Mouse (Mus musculus) CH12.LX (cell line): ENCODE results near the gene 1700017B05Rik. TPM values are rescaled to one million over a fixed set of nuclear protein-coding genes. Genes with fewer than 3 reads are reported as not detected.

Experiments used
- DNase-seq: peaks from one replicate; pipeline ENCODE4 v3.0.0-alpha.2; 2013; ENCODE audit errors: extremely low read depth
- H3K27ac ChIP-seq: 2 replicates; pipeline ENCODE4 v1.5.1; 2012; ENCODE audit warnings: low read depth, mild to moderate bottlenecking, control low read depth, moderate library complexity; ENCODE audit not compliant: insufficient read depth
- H3K27me3 ChIP-seq: replicated peaks from 2 replicates; pipeline ENCODE3; 2012; ENCODE audit warnings: inconsistent platforms
- H3K36me3 ChIP-seq, 2 experiments: replicated peaks in 1 of 2; 2 replicates each; pipeline versions ENCODE3 to v1.6.1; 2012; ENCODE audit warnings: inconsistent platforms in 1 of 2, low read length in 1 of 2, mild to moderate bottlenecking in 1 of 2, mixed read lengths in 1 of 2, moderate library complexity in 1 of 2; ENCODE audit not compliant: control insufficient read depth in 1 of 2, insufficient read depth in 1 of 2
- H3K4me1 ChIP-seq, 2 experiments: 2 replicates each; pipeline ENCODE4 v1.6.1; 2012; ENCODE audit warnings: inconsistent platforms in 1 of 2, moderate library complexity in 1 of 2; ENCODE audit not compliant: insufficient read depth in 2 of 2, control insufficient read depth in 1 of 2
- H3K4me2 ChIP-seq: 2 replicates; pipeline ENCODE4 v1.6.1; 2012; ENCODE audit warnings: low read depth, mild to moderate bottlenecking, control low read depth; ENCODE audit not compliant: poor library complexity, insufficient read depth, severe bottlenecking
- H3K4me3 ChIP-seq, 3 experiments: fragments of 150-350 bp in 1 of 3; sonication (generic) in 1 of 3; replicated peaks in 1 of 3; 2 replicates each; pipeline versions ENCODE3 to v1.5.1; 2011 to 2012; ENCODE audit warnings: low read depth in 2 of 3, low read length in 2 of 3, mild to moderate bottlenecking in 2 of 3, moderate library complexity in 2 of 3, control low read depth in 1 of 3, improper control_type of control experiment in 1 of 3, inconsistent platforms in 1 of 3, mixed read lengths in 1 of 3; ENCODE audit not compliant: poor library complexity in 1 of 3
- H3K79me2 ChIP-seq: replicated peaks from 2 replicates; pipeline ENCODE4 v1.6.1; 2012; ENCODE audit warnings: mild to moderate bottlenecking, moderate library complexity; ENCODE audit not compliant: control insufficient read depth, poor library complexity, insufficient read depth, severe bottlenecking; ENCODE audit errors: extremely low read depth
- H3K9ac ChIP-seq: 2 replicates; pipeline ENCODE4 v1.6.1; 2012; ENCODE audit warnings: low read depth, mild to moderate bottlenecking, control low read depth, moderate library complexity; ENCODE audit not compliant: insufficient read depth
- H3K9me3 ChIP-seq: replicated peaks from 2 replicates; pipeline ENCODE3; 2012; ENCODE audit warnings: low read length, inconsistent platforms, mixed read lengths
- BHLHE40 ChIP-seq: IDR thresholded peaks from 2 replicates; pipeline ENCODE4 v1.6.1; 2011; ENCODE audit warnings: mild to moderate bottlenecking, low read depth, low read length, improper control_type of control experiment
- CHD1 ChIP-seq: IDR thresholded peaks from 2 replicates; pipeline ENCODE4 v1.6.1; 2012; ENCODE audit warnings: low read depth, low read length, improper control_type of control experiment, inconsistent platforms
- CHD2 ChIP-seq: IDR thresholded peaks from 2 replicates; pipeline ENCODE4 v1.6.1; 2011; ENCODE audit warnings: low read length, improper control_type of control experiment
- ELF1 ChIP-seq: IDR thresholded peaks from 2 replicates; pipeline ENCODE4 v1.6.1; 2014; ENCODE audit warnings: low read depth, mild to moderate bottlenecking, inconsistent platforms, low read length, improper control_type of control experiment
- EP300 ChIP-seq: IDR thresholded peaks from 2 replicates; pipeline ENCODE4 v1.6.1; 2011; ENCODE audit warnings: low read length, improper control_type of control experiment
- ETS1 ChIP-seq: conservative IDR thresholded peaks from 2 replicates; pipeline ENCODE4 v1.6.1; 2012; ENCODE audit warnings: low read depth, mild to moderate bottlenecking, inconsistent platforms, low read length, improper control_type of control experiment, moderate library complexity
- HCFC1 ChIP-seq: IDR thresholded peaks from 2 replicates; pipeline ENCODE4 v1.6.1; 2012; ENCODE audit warnings: low read depth, mild to moderate bottlenecking, inconsistent platforms, low read length, improper control_type of control experiment
- IRF4 ChIP-seq: IDR thresholded peaks from 2 replicates; pipeline ENCODE4 v1.6.1; 2014; ENCODE audit warnings: low read depth, mild to moderate bottlenecking, inconsistent platforms, low read length, improper control_type of control experiment
- JUN ChIP-seq: IDR thresholded peaks from 2 replicates; pipeline ENCODE4 v1.6.1; 2011; ENCODE audit warnings: low read depth, mild to moderate bottlenecking, low read length, improper control_type of control experiment, moderate library complexity; ENCODE audit not compliant: insufficient read depth
- JUND ChIP-seq: conservative IDR thresholded peaks from 2 replicates; pipeline ENCODE4 v1.6.1; 2011; ENCODE audit warnings: low read depth, low read length, improper control_type of control experiment
- KAT2A ChIP-seq: IDR thresholded peaks from 2 replicates; pipeline ENCODE4 v1.6.1; 2012; ENCODE audit warnings: low read length, improper control_type of control experiment, inconsistent platforms; ENCODE audit not compliant: insufficient replicate concordance
- MAFK ChIP-seq: IDR thresholded peaks from 2 replicates; pipeline ENCODE4 v1.6.1; 2011; ENCODE audit warnings: low read length, improper control_type of control experiment; ENCODE audit not compliant: insufficient replicate concordance
- MAX ChIP-seq: IDR thresholded peaks from 2 replicates; pipeline ENCODE4 v1.6.1; 2011; ENCODE audit warnings: low read length, improper control_type of control experiment
- MEF2A ChIP-seq: IDR thresholded peaks from 2 replicates; pipeline ENCODE4 v1.6.1; 2014; ENCODE audit warnings: low read depth, mild to moderate bottlenecking, inconsistent platforms, low read length, improper control_type of control experiment, borderline replicate concordance
- MXI1 ChIP-seq: IDR thresholded peaks from 2 replicates; pipeline ENCODE4 v1.6.1; 2011; ENCODE audit warnings: mild to moderate bottlenecking, low read depth, low read length, improper control_type of control experiment
- NELFE ChIP-seq: IDR thresholded peaks from 2 replicates; pipeline ENCODE4 v1.6.1; 2011; ENCODE audit warnings: low read depth, low read length, improper control_type of control experiment
- NRF1 ChIP-seq: IDR thresholded peaks from 2 replicates; pipeline ENCODE4 v1.6.1; 2014; ENCODE audit warnings: low read depth, mild to moderate bottlenecking, inconsistent platforms, low read length, improper control_type of control experiment, moderate library complexity
- PAX5 ChIP-seq: IDR thresholded peaks from 2 replicates; pipeline ENCODE4 v1.6.1; 2012; ENCODE audit warnings: low read length, inconsistent platforms, mixed read lengths
- POLR2A ChIP-seq: IDR thresholded peaks from 2 replicates; pipeline ENCODE4 v1.6.1; 2011; ENCODE audit warnings: low read depth, mild to moderate bottlenecking, improper control_type of control experiment, low read length
- POLR2AphosphoS2 ChIP-seq: IDR thresholded peaks from 2 replicates; pipeline ENCODE4 v1.6.1; 2011; ENCODE audit warnings: low read depth, low read length, improper control_type of control experiment
- RAD21 ChIP-seq: IDR thresholded peaks from 2 replicates; pipeline ENCODE4 v1.6.1; 2011; ENCODE audit warnings: low read depth, mild to moderate bottlenecking, low read length, improper control_type of control experiment, moderate library complexity
- RCOR1 ChIP-seq: conservative IDR thresholded peaks from 2 replicates; pipeline ENCODE4 v1.6.1; 2012; ENCODE audit warnings: low read depth, mild to moderate bottlenecking, inconsistent platforms, low read length, improper control_type of control experiment
- SMC3 ChIP-seq: IDR thresholded peaks from 2 replicates; pipeline ENCODE4 v1.6.1; 2011; ENCODE audit warnings: low read depth, low read length, improper control_type of control experiment
- TBP ChIP-seq: conservative IDR thresholded peaks from 2 replicates; pipeline ENCODE4 v1.6.1; 2011; ENCODE audit warnings: low read depth, low read length, improper control_type of control experiment
- TCF12 ChIP-seq: IDR thresholded peaks from 2 replicates; pipeline ENCODE4 v1.6.1; 2014; ENCODE audit warnings: low read depth, mild to moderate bottlenecking, inconsistent platforms, low read length, improper control_type of control experiment
- USF1 ChIP-seq: IDR thresholded peaks from 2 replicates; pipeline ENCODE4 v1.6.1; 2014; ENCODE audit warnings: low read depth, mild to moderate bottlenecking, inconsistent platforms, low read length, improper control_type of control experiment
- USF2 ChIP-seq: conservative IDR thresholded peaks from 2 replicates; pipeline ENCODE4 v1.6.1; 2011; ENCODE audit warnings: low read depth, low read length, improper control_type of control experiment
- ZC3H11A ChIP-seq: IDR thresholded peaks from 2 replicates; pipeline ENCODE4 v1.6.1; 2012; ENCODE audit warnings: low read depth, mild to moderate bottlenecking, inconsistent platforms, low read length, improper control_type of control experiment
- ZKSCAN1 ChIP-seq: IDR thresholded peaks from 2 replicates; pipeline ENCODE4 v1.6.1; 2012; ENCODE audit warnings: low read depth, inconsistent platforms, low read length, improper control_type of control experiment, borderline replicate concordance
- ZMIZ1 ChIP-seq: IDR thresholded peaks from 2 replicates; pipeline ENCODE4 v1.6.1; 2012; ENCODE audit warnings: low read depth, mild to moderate bottlenecking, inconsistent platforms, low read length, improper control_type of control experiment
- dilution Hi-C: fragments of 300-500 bp; cut with MboI; formaldehyde crosslinking; loops from 2 replicates; pipeline ENCODE4 v1.14.3; 2020; ENCODE audit warnings: low sequenced_read_pairs; ENCODE audit not compliant: extremely low pct_unique_long_range_greater_than_20kb, extremely low pct_ligation_motif_present
- in situ Hi-C: fragments of 300-500 bp; cut with MboI; formaldehyde crosslinking; loops from 3 replicates; pipeline ENCODE4 v1.14.3; 2019; ENCODE audit warnings: low sequenced_read_pairs, low pct_ligation_motif_present, low pct_unique_long_range_greater_than_20kb, mixed read lengths
- polyA plus RNA-seq: library from polyadenylated mRNA; unstranded; fragments of >175 nt; gene quantifications from 2 replicates; pipeline ENCODE4 v1.2.1, GENCODE M21; 2012; ENCODE audit warnings: low read depth; ENCODE audit not compliant: insufficient read length
- total RNA-seq, 2 experiments: library from RNA; depleted of rRNA; stranded (reverse); fragments of 300-350 nt in 1 of 2; fragments of >200 nt in 1 of 2; gene quantifications; 2 replicates each; pipeline ENCODE4 v1.2.3; 2012 to 2014

1700017B05Rik gene
- total and polyA plus RNA-seq, 3 experiments, result 26.4 to 56.0 (median 38.6) TPM

DNA sequence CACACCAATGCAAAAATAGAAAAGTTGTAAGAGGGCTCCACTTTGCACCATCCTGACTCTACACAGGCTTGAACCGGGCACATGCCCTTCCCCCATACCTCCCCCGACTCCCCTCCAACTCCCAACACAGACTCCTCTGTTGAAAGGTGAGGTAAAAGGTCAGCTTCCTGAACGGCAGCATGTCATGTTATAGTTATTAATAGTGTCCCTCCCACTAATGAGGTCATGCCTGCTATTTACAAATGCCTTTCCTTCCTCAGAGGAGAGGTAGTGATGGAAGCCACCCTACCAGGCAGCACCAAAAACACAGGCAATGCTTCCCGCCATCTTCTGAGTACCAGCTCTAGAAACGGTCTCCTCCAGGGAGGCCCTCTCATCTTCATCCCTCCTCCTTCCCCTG, 2.7 kb upstream of the 1700017B05Rik start:
- Histone ChIP-seq H3K4me1 (peaks cover 23 to 66% of the 10 kb centered on the region in 2 experiments), H3K79me2 (peaks cover 22% of the 10 kb centered on the region), H3K27ac (no peak overlapping the region), H3K4me2 (no peak overlapping the region), H3K27me3 (no peaks in the 10 kb centered on the region), H3K9ac (no peak overlapping the region), H3K9me3 (no peaks in the 10 kb centered on the region), H3K36me3 (peaks cover 0 to 2% of the 10 kb centered on the region in 2 experiments), H3K4me3 (no peak overlapping the region)
- dilution Hi-C loops (no loop called here), in situ Hi-C loops (no loop called here)
- TF ChIP-seq NELFE (no peak), BHLHE40 (no peak), JUND (no peak), PAX5 (no peak), MAFK (no peak), RCOR1 (no peak), MXI1 (no peak), JUN (no peak), SMC3 (no peak), ZC3H11A (no peak), RAD21 (no peak), POLR2AphosphoS2 (no peak), TCF12 (no peak), TBP (no peak), ELF1 (no peak), NRF1 (no peak), POLR2A (no peak)
- no peak for DNase-seq

DNA sequence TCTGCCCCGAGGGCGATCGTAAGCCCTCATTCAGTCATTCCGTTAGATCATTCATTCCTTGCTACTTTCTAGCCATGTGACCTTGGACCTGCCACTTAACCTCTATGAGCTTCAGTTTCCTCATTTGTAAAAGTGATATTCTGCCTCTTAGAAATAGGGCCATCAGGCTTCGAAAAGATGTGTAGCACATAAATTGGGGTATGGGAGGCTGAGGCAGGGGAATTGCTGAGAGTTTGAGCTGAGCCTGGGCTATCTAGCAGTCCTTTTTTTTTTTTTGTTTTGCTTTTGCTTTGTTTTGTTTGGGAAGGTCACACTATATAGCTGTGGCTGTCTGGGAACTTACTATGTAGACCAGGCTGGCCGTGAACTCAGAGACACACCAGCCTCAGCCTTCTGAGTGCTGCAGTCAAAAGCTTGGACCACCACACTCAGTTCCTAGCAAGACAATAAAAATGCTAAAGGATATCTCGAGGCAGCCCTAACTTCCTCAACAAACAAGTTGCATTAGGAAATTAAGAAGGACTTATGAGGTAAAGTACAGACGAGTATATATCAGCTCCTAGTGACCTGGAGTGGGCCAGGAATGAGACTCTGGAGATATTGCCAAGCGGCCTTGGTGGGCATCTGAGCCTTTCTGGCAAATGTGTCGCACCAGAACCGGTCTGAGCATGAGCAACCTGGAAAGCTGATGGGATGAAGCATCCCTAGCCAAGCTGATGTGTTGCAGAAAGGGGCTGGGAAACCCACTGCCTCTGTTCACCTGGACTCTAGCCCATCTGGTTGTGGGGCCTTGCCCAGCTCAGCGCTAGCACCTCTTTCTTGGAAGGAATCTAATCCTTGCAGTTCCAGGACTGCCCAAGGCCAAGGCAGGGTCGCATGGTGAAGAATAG, 628 bp upstream of the 1700017B05Rik start:
- Histone ChIP-seq H3K36me3 (peaks cover 11 to 20% of the 10 kb centered on the region in 2 experiments), H3K79me2 (peaks cover 43% of the 10 kb centered on the region), H3K9ac (peak overlapping the region; percentile 49), H3K4me3 (peak overlapping the region; percentile 46 to 93 (median 67)), H3K27me3 (no peaks in the 10 kb centered on the region), H3K27ac (peak overlapping the region; percentile 42), H3K4me2 (peak overlapping the region; percentile 23; the same call in 1 of the 2 replicates), H3K4me1 (peaks cover 13 to 59% of the 10 kb centered on the region in 2 experiments), H3K9me3 (no peaks in the 10 kb centered on the region)
- in situ Hi-C loops (loop anchor here (5.0 kb wide), 1 partner anchor 79 kb away; no protein-coding TSS in a partner anchor), dilution Hi-C loops (no loop called here)
- DNase-seq, result no peak
- no peak for TF ChIP-seq ZMIZ1
- TF ChIP-seq ETS1, result no peak
- no peak for TF ChIP-seq EP300
- TF ChIP-seq JUN, result no peak
- no peak for TF ChIP-seq RCOR1
- TF ChIP-seq HCFC1, result no peak
- no peak for TF ChIP-seq JUND
- 0 out of 2 replicates have a peak, but pooled peaks have one; percentile 3 for TF ChIP-seq IRF4
- TF ChIP-seq NELFE, result no peak; the same call in 1 of the 2 replicates
- no peak for TF ChIP-seq MXI1
- no peak for TF ChIP-seq POLR2AphosphoS2
- no peak for TF ChIP-seq TCF12
- peak; percentile 49 for TF ChIP-seq USF1
- TF ChIP-seq ZKSCAN1, result no peak
- TF ChIP-seq TBP, result no peak
- TF ChIP-seq CHD2, result no peak
- TF ChIP-seq MEF2A, result no peak
- TF ChIP-seq USF2, result peak; percentile 35; the same call in 1 of the 2 replicates
- 0 out of 2 replicates have a peak, but pooled peaks have one; percentile 12 for TF ChIP-seq MAX
- no peak for TF ChIP-seq PAX5
- no peak for TF ChIP-seq CHD1
- no peak for TF ChIP-seq BHLHE40
- no peak for TF ChIP-seq KAT2A
